ENCODE assay signal across 15 mouse cellular contexts in the genomic region with DNA sequence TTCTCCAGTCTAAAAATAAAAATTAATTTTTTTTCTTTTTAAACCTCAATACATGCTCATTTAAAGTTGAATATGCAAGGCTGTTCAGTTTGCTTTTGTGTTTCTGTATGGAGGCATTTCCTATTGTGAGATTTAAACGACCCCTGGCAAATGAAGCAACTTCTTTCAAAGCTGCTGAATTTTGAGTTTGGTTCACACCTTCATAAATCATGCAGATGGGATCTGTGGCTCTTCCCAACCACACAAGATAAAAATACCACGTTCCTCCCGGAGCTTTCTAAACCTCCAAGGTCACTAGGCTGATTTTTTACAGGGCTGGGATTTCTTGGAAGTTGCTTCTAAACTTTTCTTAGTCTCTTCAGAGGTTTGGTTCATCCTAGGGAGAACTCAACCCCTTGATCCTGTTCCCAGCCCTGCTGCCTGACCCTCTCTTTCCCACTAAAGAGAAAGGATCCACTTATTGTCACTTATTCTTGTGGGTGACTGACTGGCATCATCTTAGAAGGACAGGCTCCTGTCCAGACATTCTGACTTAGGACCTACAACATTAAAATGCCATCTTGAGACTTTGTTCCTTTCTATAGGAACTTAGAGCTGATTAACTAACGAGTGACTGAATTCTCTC.
DNase-seq lines count a peak whose midpoint lies in the region; ATAC-seq and TF ChIP-seq lines count a peak whose summit lies in the region.
"Had no signal": no experiment of that assay in that cellular context is flagged by ENCODE, and none has a peak within 500 bp of the region (broad histone marks: within the 10 kb centered on the region; RNA-seq: fewer than 3 reads in every experiment).

No protein-coding gene starts in this region.

- no peak for TF ChIP-seq CTCF in left cerebral cortex, adult 2 months (IDR thresholded peaks at IDR 0.05)
- TF ChIP-seq CTCF in cortical plate, adult 2 months (IDR thresholded peaks at IDR 0.05; ENCODE audit: extremely low read depth, insufficient read depth, low read length) = no peak

- no peak for TF ChIP-seq POLR2A in cortical plate, adult 2 months (IDR thresholded peaks at IDR 0.05; ENCODE audit: extremely low read depth, insufficient read depth, low read length)

- peak overlapping the region; percentile 79 for H3K27ac ChIP-seq in heart, embryonic 12.5 days (ENCODE audit: poor library complexity, severe bottlenecking)
- peak overlapping the region; percentile 58 for H3K27ac ChIP-seq in left cerebral cortex, adult 2 months
- peak overlapping the region; percentile 76 for H3K27ac ChIP-seq in cortical plate, adult 2 months (ENCODE audit: insufficient read depth, low read length)
- H3K27ac ChIP-seq in intestine, embryonic 16.5 days (ENCODE audit: low read length) = peak overlapping the region; percentile 69
- H3K27ac ChIP-seq: limb, embryonic 15.5 days had no signal

- peaks cover 14% of the 10 kb centered on the region for H3K4me1 ChIP-seq in heart, embryonic 12.5 days (replicated peaks)
- H3K4me1 ChIP-seq in cortical plate, adult 2 months (ENCODE audit: control insufficient read depth, insufficient read depth, low read length) = peaks cover 12% of the 10 kb centered on the region; the same call in 1 of the 2 replicates
- H3K4me1 ChIP-seq in intestine, embryonic 16.5 days (ENCODE audit: control insufficient read depth, insufficient read depth, low read length) = peaks cover 4% of the 10 kb centered on the region; the same call in 1 of the 2 replicates
- H3K4me1 ChIP-seq: limb, embryonic 15.5 days had no signal

- no peak overlapping the region for H3K4me3 ChIP-seq in heart, embryonic 12.5 days
- no peak overlapping the region for H3K4me3 ChIP-seq in left cerebral cortex, adult 2 months
- H3K4me3 ChIP-seq in cortical plate, adult 2 months (ENCODE audit: insufficient read depth, low read length) = no peak overlapping the region
- H3K4me3 ChIP-seq in intestine, embryonic 16.5 days (ENCODE audit: low read length) = no peak overlapping the region
- H3K4me3 ChIP-seq: erythroblast, embryonic 14.5 days; limb, embryonic 15.5 days had no signal

- H3K4me2 ChIP-seq in heart, embryonic 12.5 days = peak overlapping the region; percentile 29; the same call in 1 of the 2 replicates
- H3K4me2 ChIP-seq in intestine, embryonic 16.5 days (ENCODE audit: low read depth, low read length) = no peak overlapping the region
- H3K4me2 ChIP-seq: limb, embryonic 15.5 days had no signal

- no peaks in the 10 kb centered on the region for H3K9me3 ChIP-seq in heart, embryonic 12.5 days (replicated peaks)
- H3K9me3 ChIP-seq in intestine, embryonic 16.5 days (ENCODE audit: control insufficient read depth, low read length) = no peaks in the 10 kb centered on the region
- H3K9me3 ChIP-seq: limb, embryonic 15.5 days had no signal

- no peaks in the 10 kb centered on the region for H3K27me3 ChIP-seq in heart, embryonic 12.5 days (replicated peaks)
- H3K27me3 ChIP-seq in intestine, embryonic 16.5 days (replicated peaks; ENCODE audit: control insufficient read depth, insufficient read depth, low read length) = no peaks in the 10 kb centered on the region
- H3K27me3 ChIP-seq: limb, embryonic 15.5 days had no signal

- WGBS in heart, embryonic 12.5 days = 36% methylated on average over 4 of the region's 4 CpGs
- 43% methylated on average over 4 of the region's 4 CpGs for WGBS in intestine, embryonic 16.5 days

- H3K9ac ChIP-seq in heart, embryonic 12.5 days = no peak overlapping the region
- H3K9ac ChIP-seq in intestine, embryonic 16.5 days (ENCODE audit: low read depth, low read length) = no peak overlapping the region
- H3K9ac ChIP-seq: limb, embryonic 15.5 days had no signal

- ATAC-seq in heart, embryonic 12.5 days (ENCODE audit: insufficient number of reproducible peaks, low FRiP score) = no peak
- no peak for ATAC-seq in intestine, embryonic 16.5 days
- no peak for ATAC-seq in megakaryocyte, adult 5-6 weeks (ENCODE audit: poor library complexity, severe bottlenecking)
- ATAC-seq: inflammation-experienced regulatory T-cells, adult 6 months had no signal

- intact Hi-C loops in left cerebral cortex, adult 2 months (cut with DNase I) = loop anchor here (10.0 kb wide), 1 partner anchor 119 kb away; no protein-coding TSS in a partner anchor

- no peaks in the 10 kb centered on the region for H3K36me3 ChIP-seq in heart, embryonic 12.5 days
- H3K36me3 ChIP-seq in intestine, embryonic 16.5 days (ENCODE audit: control insufficient read depth, insufficient read depth, low read length) = no peaks in the 10 kb centered on the region
- H3K36me3 ChIP-seq: limb, embryonic 15.5 days had no signal

- DNase-seq in heart, adult 9 months (ENCODE audit: low spot score in 2 of 2) = no peak
- DNase-seq in left cerebral cortex, adult 2 months (ENCODE audit: extremely low spot score in 1 of 2, low spot score in 2 of 2) = no peak
- no peak for DNase-seq in left cerebral cortex, adult 8-10 months (ENCODE audit: low spot score in 2 of 2)
- DNase-seq in thymus, postnatal 14 days = no peak
- DNase-seq: cerebellum, adult 8-10 months; lung, adult 18-20 months; right cerebral cortex, postnatal 14 days; thymus, postnatal 25 days had no signal
